Mouse (Mus musculus) small intestine, adult 2 months (tissue): ENCODE measurements around the gene Add3. TPM values are rescaled to one million over a fixed set of nuclear protein-coding genes. Genes with fewer than 3 reads are reported as not detected.
A peak's percentile ranks its signal among the peaks of the same experiment; 100 is the strongest.

Experiments
- H3K27ac ChIP-seq: fragments of 200-500 bp; 2 replicates; pipeline ENCODE4 v1.5.1; 2012; ENCODE audit warnings: low read depth, low read length, control low read depth, inconsistent platforms; ENCODE audit not compliant: insufficient read depth
- H3K27me3 ChIP-seq: fragments of 200-500 bp; 2 replicates; pipeline ENCODE4 v1.6.1; 2012; ENCODE audit warnings: mild to moderate bottlenecking, moderate library complexity, low read length, inconsistent platforms; ENCODE audit not compliant: control insufficient read depth, insufficient read depth
- H3K36me3 ChIP-seq: fragments of 200-500 bp; 2 replicates; pipeline ENCODE4 v1.6.1; 2012; ENCODE audit warnings: mild to moderate bottlenecking, low read length, control low read depth, inconsistent platforms; ENCODE audit not compliant: control insufficient read depth, insufficient read depth
- H3K4me1 ChIP-seq: fragments of 200-500 bp; 2 replicates; pipeline ENCODE4 v1.6.1; 2012; ENCODE audit warnings: low read length, inconsistent platforms, mixed read lengths; ENCODE audit not compliant: control insufficient read depth, insufficient read depth, insufficient read length
- H3K4me3 ChIP-seq: fragments of 200-500 bp; 2 replicates; pipeline ENCODE4 v1.5.1; 2012; ENCODE audit warnings: low read depth, mild to moderate bottlenecking, control low read depth, inconsistent platforms, low read length, moderate library complexity
- CTCF ChIP-seq: fragments of 200-500 bp; IDR thresholded peaks from 2 replicates; pipeline ENCODE4 v1.5.1; 2012; ENCODE audit warnings: low read depth, mild to moderate bottlenecking, control low read depth, inconsistent platforms, low read length, moderate library complexity, mixed read lengths; ENCODE audit not compliant: insufficient replicate concordance, insufficient read length; ENCODE audit errors: extremely low read depth
- POLR2A ChIP-seq: fragments of 200-500 bp; IDR thresholded peaks from 2 replicates; pipeline ENCODE4 v1.6.1; 2012; ENCODE audit warnings: low read depth, mild to moderate bottlenecking, control low read depth, inconsistent platforms, low read length, moderate library complexity
- WGBS: fragments of 180-500 bp; shearing (Covaris S2); methylation state at CpG from one replicate; pipeline ENCODE4 v1.1.7; 2018; 5-methylcytosine and 5-hydroxymethylcytosine counted together
- polyA plus RNA-seq: library from polyadenylated mRNA; depleted of rRNA; stranded (reverse); fragments of >200 nt; gene quantifications from 2 replicates; pipeline ENCODE4 v1.2.3, GENCODE M21; 2012

The Add3 gene
- polyA plus RNA-seq, 1 experiment, result 20.2 TPM

GRCm38 (mm10) chr19:53142190-53143107, 2.2 kb downstream of the Add3 start:
- Histone ChIP-seq H3K4me3 (peak overlapping the region; percentile 99), H3K4me1 (no peaks in the 10 kb centered on the region; the same call in 1 of the 2 replicates), H3K27ac (peak overlapping the region; percentile 74), H3K36me3 (no peaks in the 10 kb centered on the region), H3K27me3 (no peaks in the 10 kb centered on the region)
- TF ChIP-seq CTCF, result peak; percentile 70; the same call in 1 of the 2 replicates
- peak; percentile 97 for TF ChIP-seq POLR2A
- under 1% methylated on average over 84 of the region's 84 CpGs for WGBS

- Histone ChIP-seq H3K36me3 (no peaks in the 10 kb centered on the region), H3K27me3 (no peaks in the 10 kb centered on the region), H3K27ac (peak overlapping the region; percentile 45), H3K4me3 (peak overlapping the region; percentile 99), H3K4me1 (no peaks in the 10 kb centered on the region; the same call in 1 of the 2 replicates)
- TF ChIP-seq CTCF (no peak), POLR2A (no peak)
- under 1% methylated on average over 48 of the region's 48 CpGs for WGBS
Measured at GRCm38 (mm10) chr19:53143108-53143971, 3.1 kb downstream of the Add3 start.

GRCm38 (mm10) chr19:53145075-53145474, 4.8 kb downstream of the Add3 start:
- Histone ChIP-seq H3K4me3 (no peak overlapping the region), H3K4me1 (no peaks in the 10 kb centered on the region; the same call in 1 of the 2 replicates), H3K27ac (no peak overlapping the region), H3K36me3 (no peaks in the 10 kb centered on the region), H3K27me3 (no peaks in the 10 kb centered on the region)
- WGBS, result 3% methylated on average over 2 of the region's 2 CpGs
- TF ChIP-seq POLR2A (no peak), CTCF (no peak)

GRCm38 (mm10) chr19:53149381-53149780, 9.1 kb downstream of the Add3 start:
- H3K27me3 ChIP-seq, result no peaks in the 10 kb centered on the region
- H3K36me3 ChIP-seq, result no peaks in the 10 kb centered on the region
- H3K4me3 ChIP-seq, result no peak overlapping the region
- H3K4me1 ChIP-seq, result peaks cover 1% of the 10 kb centered on the region; the same call in 1 of the 2 replicates
- WGBS, result 23% methylated on average over 3 of the region's 3 CpGs
- TF ChIP-seq POLR2A (no peak), CTCF (no peak)
- H3K27ac ChIP-seq, result no peak overlapping the region

- WGBS, result 65% methylated on average over 4 of the region's 4 CpGs
- Histone ChIP-seq H3K27ac (no peak overlapping the region), H3K36me3 (no peaks in the 10 kb centered on the region), H3K27me3 (no peaks in the 10 kb centered on the region), H3K4me1 (peaks cover 5% of the 10 kb centered on the region; the same call in 1 of the 2 replicates), H3K4me3 (no peak overlapping the region)
- no peak for TF ChIP-seq POLR2A
- no peak for TF ChIP-seq CTCF
Measured at GRCm38 (mm10) chr19:53152451-53152850, 12.2 kb downstream of the Add3 start.

GRCm38 (mm10) chr19:53153096-53153495, 12.9 kb downstream of the Add3 start:
- Histone ChIP-seq H3K27me3 (no peaks in the 10 kb centered on the region), H3K36me3 (no peaks in the 10 kb centered on the region), H3K27ac (no peak overlapping the region), H3K4me3 (no peak overlapping the region), H3K4me1 (peaks cover 5% of the 10 kb centered on the region; the same call in 1 of the 2 replicates)
- WGBS, result 61% methylated on average over 4 of the region's 4 CpGs
- TF ChIP-seq POLR2A (no peak), CTCF (no peak)
